Mouse (Mus musculus) activated CD4-positive, CD25-positive, alpha-beta regulatory T cell, adult 9 weeks (primary cell): ENCODE results near the gene Tfpi2. TPM values are rescaled to one million over a fixed set of nuclear protein-coding genes. Genes with fewer than 3 reads are reported as not detected.

Source experiments
- polyA plus RNA-seq: library from polyadenylated mRNA; unstranded; fragments of 100-300 nt; shearing (Covaris generic); gene quantifications from one replicate; pipeline ENCODE4 v1.2.1, GENCODE M21; 2017

The Tfpi2 gene
- not detected for polyA plus RNA-seq

DNA sequence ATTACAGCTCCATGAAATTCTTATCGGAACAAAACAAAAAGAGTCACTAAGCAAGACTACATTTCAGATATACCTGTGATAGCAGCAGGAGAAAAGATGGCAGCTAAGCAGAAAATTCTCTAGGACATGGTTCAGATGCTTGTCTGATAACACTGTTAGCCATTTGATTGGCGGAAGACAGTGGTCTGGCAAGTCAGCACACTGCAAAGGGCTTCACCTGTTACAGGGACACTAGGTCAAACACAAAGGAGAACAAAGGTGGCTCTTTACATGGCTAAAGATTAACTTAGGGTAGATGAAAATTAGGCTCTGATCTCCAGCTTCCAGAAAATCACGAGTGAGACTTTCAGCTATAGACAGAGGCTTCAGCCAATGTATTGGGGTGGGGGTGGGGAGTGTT, at the start of gene Tfpi2:
TSS of gene Tfpi2 (minus strand) at position 170 of the 400 bp plus-strand sequence.

GRCm38 (mm10) chr6:4003890-4004306, 15.2 kb upstream of the Tfpi2 start, which contains the start of gene Gng11:
TSS of gene Gng11 (plus strand) at chr6:4003904.

DNA sequence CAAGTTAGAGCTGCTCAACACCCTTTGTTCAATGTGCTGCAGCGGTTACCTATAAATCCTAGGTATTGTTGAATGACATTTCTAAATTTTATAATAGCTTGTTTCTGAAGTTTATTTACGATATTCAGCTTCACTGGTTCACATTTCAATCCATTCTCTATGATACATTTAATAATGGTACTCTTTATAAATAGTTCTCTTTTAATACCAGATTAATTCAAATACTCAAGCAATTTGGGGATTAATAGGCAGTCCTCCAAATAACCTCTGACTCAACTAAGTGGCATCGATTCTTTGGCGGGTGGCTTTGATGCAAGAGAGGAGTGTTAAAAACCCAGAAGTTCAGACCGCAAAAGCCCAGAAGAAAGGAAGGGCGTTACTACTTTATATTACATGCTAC, 4.8 kb upstream of the Tfpi2 start, which contains the start of gene Gngt1:
TSS of gene Gngt1 (plus strand) at position 301 of the 400 bp plus-strand sequence.

Other genes with a start within 250 kb of the Tfpi2 start
- not detected for gene Calcr, start 224.2 kb downstream of the Tfpi2 start, polyA plus RNA-seq
- gene Gngt1, start 4.9 kb upstream of the Tfpi2 start, polyA plus RNA-seq = not detected
- not detected for gene Gng11, start 15.0 kb upstream of the Tfpi2 start, polyA plus RNA-seq
- gene Bet1, start 98.1 kb upstream of the Tfpi2 start, polyA plus RNA-seq = 43.9 TPM